Mouse (Mus musculus): Measurements from ENCODE around the gene Olfm3. TPM values are rescaled to one million over a fixed set of nuclear protein-coding genes. Genes with fewer than 3 reads are reported as not detected.

Gene Olfm3
- polyA plus RNA-seq, 1 experiment: not detected

DNA sequence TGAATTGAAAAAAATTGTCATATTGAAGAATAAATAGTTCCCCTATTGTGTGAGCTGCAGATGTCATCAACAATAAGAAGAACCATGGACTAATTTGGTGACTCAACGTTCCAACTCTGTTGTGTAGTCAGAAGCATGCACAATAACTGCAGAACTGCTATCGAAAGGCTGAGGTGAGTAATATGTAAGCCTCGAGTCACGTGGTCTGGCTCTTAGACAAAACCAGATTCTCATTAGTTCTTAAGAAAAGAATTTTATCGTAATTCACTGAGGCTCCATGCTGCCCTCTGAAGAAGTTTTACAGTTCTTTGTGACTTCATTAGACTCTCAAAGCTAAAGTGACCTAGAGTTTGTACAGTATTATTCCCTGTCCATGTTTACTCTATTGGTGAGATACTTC lies 145.2 kb downstream of the Olfm3 start:
- 75% methylated on average over 5 of the region's 5 CpGs for WGBS

DNA sequence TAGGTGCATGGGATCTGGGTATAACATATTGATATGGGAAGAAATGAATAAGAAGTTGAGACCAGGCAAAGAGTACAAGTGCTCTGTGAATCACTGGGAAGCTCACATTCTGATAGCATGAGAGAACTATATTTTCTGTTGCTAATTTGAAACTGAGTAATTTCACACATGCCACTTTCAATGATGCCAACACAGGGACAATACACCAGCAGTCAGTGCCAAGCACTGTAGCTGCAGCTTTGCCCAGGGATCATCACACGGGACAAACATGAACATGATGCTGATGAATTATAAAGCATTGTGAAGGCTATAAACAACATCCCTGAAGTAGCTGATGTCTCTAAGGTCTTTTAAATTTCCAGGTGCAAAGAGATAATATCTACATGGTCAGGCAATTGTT lies 161.0 kb downstream of the Olfm3 start:
- 67% methylated on average over 1 of the region's 1 CpGs for WGBS
- no peak for DNase-seq
- Histone ChIP-seq H3K4me1 (ENCODE audit: control insufficient read depth, insufficient read depth, low read length) (no peaks in the 10 kb centered on the region), H3K4me3 (replicated peaks; ENCODE audit: extremely low read depth, low read depth, low read length) (no peak overlapping the region)
- TF ChIP-seq CTCF (IDR thresholded peaks at IDR 0.05; ENCODE audit: insufficient read depth, low read length): no peak
- TF ChIP-seq POLR2A (IDR thresholded peaks at IDR 0.05; ENCODE audit: borderline replicate concordance, extremely low read depth, low read depth, low read length): no peak

More for the DNA sequence above, 145.2 kb downstream of the Olfm3 start:
- no peak overlapping the region for H3K4me3 ChIP-seq (replicated peaks; ENCODE audit: extremely low read depth, low read depth, low read length)
- DNase-seq: no peak
- no peaks in the 10 kb centered on the region for H3K4me1 ChIP-seq (ENCODE audit: control insufficient read depth, insufficient read depth, low read length)
- TF ChIP-seq POLR2A (IDR thresholded peaks at IDR 0.05; ENCODE audit: borderline replicate concordance, extremely low read depth, low read depth, low read length) (no peak), CTCF (IDR thresholded peaks at IDR 0.05; ENCODE audit: insufficient read depth, low read length) (no peak)

DNA sequence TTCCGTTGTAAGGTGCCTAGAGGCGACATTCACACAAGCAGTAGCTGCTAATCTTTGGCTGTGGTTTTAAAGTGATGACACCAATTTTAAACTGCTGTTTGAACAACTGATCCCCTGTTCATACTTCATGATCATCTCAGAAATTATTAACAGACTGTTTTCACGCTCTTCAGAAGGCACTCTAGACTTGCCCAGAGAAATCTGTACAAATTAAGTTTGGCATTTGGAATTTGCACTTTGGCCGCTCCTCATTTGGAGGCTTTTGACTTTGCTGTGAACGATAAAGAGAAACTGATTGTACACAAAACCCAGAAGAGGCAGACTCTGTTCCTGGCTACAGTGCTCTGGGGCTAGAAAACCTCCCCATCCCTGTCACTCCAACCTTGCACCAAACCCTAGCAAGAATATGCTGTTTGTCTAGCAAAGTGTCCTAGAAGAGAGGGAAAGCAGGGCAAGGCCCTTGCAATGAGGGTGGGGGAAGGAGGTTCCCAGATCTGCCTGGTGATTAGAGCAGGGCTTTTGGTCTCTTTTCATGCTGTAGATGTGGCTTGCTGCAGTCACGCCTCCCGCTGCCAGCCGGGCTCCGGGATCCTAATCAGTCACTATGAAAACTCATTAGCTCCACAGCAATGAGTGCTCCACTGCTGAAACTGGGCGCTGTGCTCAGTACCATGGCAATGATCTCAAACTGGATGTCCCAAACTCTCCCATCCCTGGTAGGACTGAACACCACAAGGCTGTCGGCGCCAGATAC lies 176.7 kb downstream of the Olfm3 start:
- DNase-seq: no peak
- Histone ChIP-seq H3K4me1 (ENCODE audit: control insufficient read depth, insufficient read depth, low read length) (no peaks in the 10 kb centered on the region), H3K4me3 (replicated peaks; ENCODE audit: extremely low read depth, low read depth, low read length) (no peak overlapping the region)
- 44% methylated on average over 12 of the region's 12 CpGs for WGBS
- TF ChIP-seq CTCF (IDR thresholded peaks at IDR 0.05; ENCODE audit: insufficient read depth, low read length) (no peak), POLR2A (IDR thresholded peaks at IDR 0.05; ENCODE audit: borderline replicate concordance, extremely low read depth, low read depth, low read length) (no peak)

DNA sequence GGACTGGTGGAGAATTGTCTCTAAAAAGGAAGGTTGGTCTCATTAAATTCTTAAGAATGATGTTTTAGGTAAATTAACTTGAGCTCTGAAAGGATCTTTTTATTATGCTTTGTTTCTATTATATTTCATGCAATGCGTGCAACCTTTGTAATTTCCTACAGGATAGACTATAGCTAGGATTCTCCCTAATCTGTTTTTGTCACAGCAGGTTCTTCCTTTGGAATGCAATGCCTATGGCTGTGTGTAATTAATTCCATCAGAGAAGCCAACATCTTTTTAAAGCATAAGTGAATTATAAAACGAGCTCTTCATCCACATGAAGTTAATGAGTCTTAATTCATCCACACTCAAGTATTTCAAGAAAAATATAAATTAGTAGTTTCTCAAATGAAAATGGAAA lies 177.5 kb downstream of the Olfm3 start:
- WGBS: 66% methylated on average over 2 of the region's 2 CpGs
- H3K4me1 ChIP-seq (ENCODE audit: control insufficient read depth, insufficient read depth, low read length): no peaks in the 10 kb centered on the region
- no peak for DNase-seq
- no peak overlapping the region for H3K4me3 ChIP-seq (replicated peaks; ENCODE audit: extremely low read depth, low read depth, low read length)
- no peak for TF ChIP-seq POLR2A (IDR thresholded peaks at IDR 0.05; ENCODE audit: borderline replicate concordance, extremely low read depth, low read depth, low read length)
- no peak for TF ChIP-seq CTCF (IDR thresholded peaks at IDR 0.05; ENCODE audit: insufficient read depth, low read length)

DNA sequence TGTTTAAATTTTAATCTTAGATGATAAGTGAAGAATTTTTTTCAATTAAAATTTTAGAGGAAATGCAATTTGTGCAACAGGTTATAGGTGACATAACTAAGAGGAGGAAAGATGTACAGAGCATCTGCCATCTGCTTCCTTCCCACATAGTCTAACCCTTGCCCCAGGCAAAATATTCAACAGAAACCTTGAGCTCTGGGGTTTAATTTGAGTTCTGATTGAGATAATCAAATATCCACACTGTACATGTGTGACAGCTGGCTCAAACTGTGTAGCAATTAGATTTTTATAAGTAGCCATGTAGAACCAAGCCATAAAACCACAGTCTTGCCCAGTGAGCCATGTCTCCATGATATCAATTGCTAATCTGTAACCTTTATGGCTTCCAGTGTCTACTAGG lies 179.1 kb downstream of the Olfm3 start:
- TF ChIP-seq CTCF (IDR thresholded peaks at IDR 0.05; ENCODE audit: insufficient read depth, low read length): no peak
- TF ChIP-seq POLR2A (IDR thresholded peaks at IDR 0.05; ENCODE audit: borderline replicate concordance, extremely low read depth, low read depth, low read length): no peak
- Histone ChIP-seq H3K4me1 (ENCODE audit: control insufficient read depth, insufficient read depth, low read length) (no peaks in the 10 kb centered on the region), H3K4me3 (replicated peaks; ENCODE audit: extremely low read depth, low read depth, low read length) (no peak overlapping the region)
- no peak for DNase-seq

DNA sequence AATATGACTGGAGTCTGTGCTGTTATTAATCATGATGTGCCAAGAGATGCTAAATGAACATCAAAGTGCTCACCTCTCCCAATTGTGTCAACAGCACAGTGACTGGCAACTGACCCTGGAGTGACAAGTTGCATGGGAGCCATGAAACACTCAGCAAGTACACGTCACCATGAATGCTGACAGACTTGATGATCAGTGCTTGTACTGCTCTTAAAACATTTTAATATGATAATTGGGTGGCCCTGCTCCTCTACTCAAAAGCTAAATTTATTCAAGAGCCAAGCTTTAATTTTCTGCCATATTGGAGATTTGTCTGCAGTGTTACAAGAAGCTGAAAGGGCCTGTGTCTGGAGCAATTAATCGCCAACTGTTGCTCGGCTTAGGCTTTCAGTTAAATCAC lies 184.4 kb downstream of the Olfm3 start:
- Histone ChIP-seq H3K4me3 (replicated peaks; ENCODE audit: extremely low read depth, low read depth, low read length) (no peak overlapping the region), H3K4me1 (ENCODE audit: control insufficient read depth, insufficient read depth, low read length) (no peaks in the 10 kb centered on the region)
- WGBS: 80% methylated on average over 3 of the region's 3 CpGs
- no peak for DNase-seq
- TF ChIP-seq CTCF (IDR thresholded peaks at IDR 0.05; ENCODE audit: insufficient read depth, low read length) (no peak), POLR2A (IDR thresholded peaks at IDR 0.05; ENCODE audit: borderline replicate concordance, extremely low read depth, low read depth, low read length) (no peak)

DNA sequence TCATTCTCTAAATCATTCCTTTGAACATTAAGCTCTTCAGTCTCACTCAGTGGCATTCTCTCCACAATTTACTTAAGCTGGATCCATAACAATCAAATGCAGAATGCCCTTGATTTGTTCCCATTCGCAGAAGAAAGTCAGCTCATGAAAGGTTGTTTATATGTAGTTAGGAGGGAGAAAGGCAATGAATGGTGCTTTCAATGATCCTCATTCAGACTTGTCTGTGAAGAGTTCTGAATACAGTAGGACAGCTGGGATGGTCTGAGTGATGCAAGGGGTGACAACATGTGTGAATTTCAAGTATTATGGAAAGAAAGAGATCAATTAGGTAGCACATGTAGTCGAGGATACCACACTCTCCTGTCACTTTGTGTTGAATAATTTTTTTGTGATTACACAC lies 186.8 kb downstream of the Olfm3 start:
- Histone ChIP-seq H3K4me3 (replicated peaks; ENCODE audit: extremely low read depth, low read depth, low read length) (no peak overlapping the region), H3K4me1 (ENCODE audit: control insufficient read depth, insufficient read depth, low read length) (no peaks in the 10 kb centered on the region)
- 22% methylated on average over 2 of the region's 2 CpGs for WGBS
- TF ChIP-seq CTCF (IDR thresholded peaks at IDR 0.05; ENCODE audit: insufficient read depth, low read length) (no peak), POLR2A (IDR thresholded peaks at IDR 0.05; ENCODE audit: borderline replicate concordance, extremely low read depth, low read depth, low read length) (no peak)
- no peak for DNase-seq

DNA sequence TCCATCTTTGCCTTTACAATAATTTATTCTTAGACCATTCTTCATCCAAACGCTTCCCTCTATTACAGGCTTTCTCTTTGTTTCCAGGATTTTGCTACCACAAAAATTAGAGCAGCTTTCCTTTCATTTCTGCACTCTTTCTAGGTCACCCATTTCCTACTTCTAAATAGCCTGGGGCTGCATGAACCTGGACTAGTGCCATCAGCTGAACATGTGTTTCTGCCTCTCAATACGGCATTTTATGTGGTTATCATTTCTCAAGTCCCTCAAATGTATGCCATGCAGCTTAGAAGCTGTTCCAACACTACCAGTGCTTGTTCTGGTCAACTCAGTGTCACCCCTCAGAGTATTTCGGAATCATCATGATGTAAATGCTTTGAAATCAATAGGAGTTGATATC lies 191.6 kb downstream of the Olfm3 start:
- Histone ChIP-seq H3K4me3 (replicated peaks; ENCODE audit: extremely low read depth, low read depth, low read length) (no peak overlapping the region), H3K4me1 (ENCODE audit: control insufficient read depth, insufficient read depth, low read length) (no peaks in the 10 kb centered on the region)
- no peak for TF ChIP-seq POLR2A (IDR thresholded peaks at IDR 0.05; ENCODE audit: borderline replicate concordance, extremely low read depth, low read depth, low read length)
- no peak for TF ChIP-seq CTCF (IDR thresholded peaks at IDR 0.05; ENCODE audit: insufficient read depth, low read length)
- 57% methylated on average over 3 of the region's 3 CpGs for WGBS
- DNase-seq: no peak

DNA sequence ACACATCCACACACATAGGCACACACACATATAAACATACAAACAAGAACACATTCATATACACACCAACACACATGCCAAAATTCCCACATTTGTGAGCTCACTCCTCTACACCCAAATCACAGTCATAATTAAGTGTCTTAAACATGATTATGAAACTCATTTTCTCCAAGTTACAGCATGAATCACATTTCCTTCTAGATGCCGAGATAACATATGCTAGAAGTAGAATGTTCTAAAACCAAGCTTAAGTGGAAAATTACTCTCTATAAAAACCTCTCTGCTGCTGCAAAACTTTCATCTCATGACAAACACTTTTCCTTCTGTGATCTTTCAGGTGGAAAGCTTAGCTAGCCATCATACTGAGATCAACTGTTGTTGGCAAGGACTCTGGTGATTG lies 195.7 kb downstream of the Olfm3 start:
- H3K4me1 ChIP-seq (ENCODE audit: control insufficient read depth, insufficient read depth, low read length): no peaks in the 10 kb centered on the region
- TF ChIP-seq POLR2A (IDR thresholded peaks at IDR 0.05; ENCODE audit: borderline replicate concordance, extremely low read depth, low read depth, low read length) (no peak), CTCF (IDR thresholded peaks at IDR 0.05; ENCODE audit: insufficient read depth, low read length) (no peak)
- no peak overlapping the region for H3K4me3 ChIP-seq (replicated peaks; ENCODE audit: extremely low read depth, low read depth, low read length)
- WGBS: 69% methylated on average over 1 of the region's 1 CpGs
- DNase-seq: no peak

DNA sequence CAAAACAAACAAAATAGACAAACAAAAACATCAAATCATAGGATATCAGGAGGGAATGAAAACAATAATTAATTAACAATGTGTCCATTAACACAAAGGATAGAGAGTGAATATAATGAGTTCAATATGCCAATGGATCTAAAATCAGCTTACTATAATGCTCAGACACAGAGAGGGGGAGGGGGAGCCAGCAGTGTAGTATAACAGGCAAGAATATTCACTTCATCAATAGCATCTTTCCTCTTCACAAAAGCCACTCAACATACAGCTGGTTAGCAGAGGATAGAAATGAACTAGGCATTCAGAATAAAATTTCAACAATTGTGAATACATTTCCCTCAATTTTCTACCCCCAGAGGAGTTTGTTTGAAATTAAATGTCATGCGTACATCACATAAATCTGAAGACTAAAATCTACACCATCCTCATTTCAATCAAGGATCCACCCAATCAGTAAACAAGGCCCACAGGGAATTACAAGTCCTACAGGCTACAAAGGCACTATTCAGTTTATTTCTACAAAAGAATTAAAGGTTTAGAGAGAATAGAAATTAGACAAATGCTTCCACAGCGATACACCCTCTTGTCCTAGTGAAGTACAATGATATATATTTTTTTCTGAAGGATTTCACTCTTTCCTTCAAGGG lies 200.4 kb downstream of the Olfm3 start:
- WGBS: 82% methylated on average over 2 of the region's 2 CpGs
- H3K4me1 ChIP-seq (ENCODE audit: control insufficient read depth, insufficient read depth, low read length): no peaks in the 10 kb centered on the region

More for the DNA sequence above, 200.4 kb downstream of the Olfm3 start:
- DNase-seq: no peak
- H3K4me3 ChIP-seq (replicated peaks; ENCODE audit: extremely low read depth, low read depth, low read length): no peak overlapping the region
- TF ChIP-seq POLR2A (IDR thresholded peaks at IDR 0.05; ENCODE audit: borderline replicate concordance, extremely low read depth, low read depth, low read length) (no peak), CTCF (IDR thresholded peaks at IDR 0.05; ENCODE audit: insufficient read depth, low read length) (no peak)
